Mouse (Mus musculus) monocyte, adult 5-6 weeks (primary cell): Measurements from ENCODE around the gene Wfdc3. TPM values are rescaled to one million over a fixed set of nuclear protein-coding genes. Genes with fewer than 3 reads are reported as not detected.
"Not testable (repeated sequence)": the region's sequence is repeated elsewhere in the genome, so short reads cannot be mapped to it uniquely, and the experiment has no call there.

Experiments
- ATAC-seq: fragments of 153-309, 156-312 bp; replicated peaks from 2 replicates; pipeline ENCODE4 v1.8.0; 2017; ENCODE audit warnings: mild to moderate bottlenecking; ENCODE audit not compliant: low TSS enrichment, insufficient number of reproducible peaks, severe bottlenecking, poor library complexity, low FRiP score
- total RNA-seq: library from RNA; stranded (forward); fragments of 200-1000, 200-491, 200-594 nt; gene quantifications from 3 replicates; pipeline ENCODE4 v1.2.3, GENCODE M21; 2017

Wfdc3 gene
- total RNA-seq, 1 experiment from 2014 or later, result not detected

- ATAC-seq, result no peak
Observed at GRCm38 (mm10) chr2:164752454-164752853, 6.7 kb upstream of the Wfdc3 start.

GRCm38 (mm10) chr2:164748991-164749390 is 3.3 kb upstream of the Wfdc3 start:
- no peak for ATAC-seq

GRCm38 (mm10) chr2:164748191-164748590 is 2.5 kb upstream of the Wfdc3 start:
- no peak for ATAC-seq

GRCm38 (mm10) chr2:164746693-164747092 is 962 bp upstream of the Wfdc3 start:
- ATAC-seq, result no peak

GRCm38 (mm10) chr2:164744987-164745386 is 744 bp downstream of the Wfdc3 start:
- no peak for ATAC-seq

GRCm38 (mm10) chr2:164739876-164740275 is 5.9 kb downstream of the Wfdc3 start:
- ATAC-seq, result no peak

- ATAC-seq, result no peak
Observed at GRCm38 (mm10) chr2:164737377-164738090, 8.2 kb downstream of the Wfdc3 start.

GRCm38 (mm10) chr2:164735446-164735845 is 10.3 kb downstream of the Wfdc3 start:
- ATAC-seq, result no peak

GRCm38 (mm10) chr2:164734839-164735238 is 10.9 kb downstream of the Wfdc3 start:
- ATAC-seq, result no peak

- no peak for ATAC-seq
Observed at GRCm38 (mm10) chr2:164733259-164733658, 12.5 kb downstream of the Wfdc3 start.

GRCm38 (mm10) chr2:164731719-164732118 is 14.0 kb downstream of the Wfdc3 start:
- ATAC-seq, result no peak

- ATAC-seq, result peak; percentile 71
Observed at GRCm38 (mm10) chr2:164725895-164726619, 19.7 kb downstream of the Wfdc3 start.

- no peak for ATAC-seq
Observed at GRCm38 (mm10) chr2:164723276-164723675, 22.5 kb downstream of the Wfdc3 start.

- not testable (repeated sequence) for ATAC-seq
Observed at GRCm38 (mm10) chr2:164716194-164716786, 29.4 kb downstream of the Wfdc3 start.

- ATAC-seq, result no peak
Observed at GRCm38 (mm10) chr2:164715005-164715404, 30.7 kb downstream of the Wfdc3 start, which contains the start of gene Spint5. Gene Spint5, plus strand, starts transcription at chr2:164715305.

- no peak for ATAC-seq
Observed at GRCm38 (mm10) chr2:164705991-164706390, 39.7 kb downstream of the Wfdc3 start.

GRCm38 (mm10) chr2:164705328-164705727 is 40.4 kb downstream of the Wfdc3 start:
- ATAC-seq, result no peak

GRCm38 (mm10) chr2:164704235-164704634 is 41.5 kb downstream of the Wfdc3 start:
- ATAC-seq, result no peak

GRCm38 (mm10) chr2:164701761-164702160 is 44.0 kb downstream of the Wfdc3 start:
- ATAC-seq, result no peak

- ATAC-seq, result no peak
Observed at GRCm38 (mm10) chr2:164700959-164701358, 44.8 kb downstream of the Wfdc3 start.
